Mouse (Mus musculus): ENCODE results near the gene Alpi. TPM values are rescaled to one million over a fixed set of nuclear protein-coding genes. Genes with fewer than 3 reads are reported as not detected.

Gene Alpi
- polyA plus RNA-seq, 1 experiment, result not detected

- Histone ChIP-seq H3K4me3 (replicated peaks) (no peak overlapping the region), H3K36me3 (ENCODE audit: control insufficient read depth) (no peaks in the 10 kb centered on the region), H3K9me3 (ENCODE audit: control insufficient read depth, low read length) (no peaks in the 10 kb centered on the region), H3K4me1 (ENCODE audit: control insufficient read depth) (no peaks in the 10 kb centered on the region), H3K27me3 (ENCODE audit: control insufficient read depth) (no peaks in the 10 kb centered on the region)
- TF ChIP-seq TAL1 (IDR thresholded peaks at IDR 0.05; ENCODE audit: low read length) (no peak), GATA1 (IDR thresholded peaks at IDR 0.05; ENCODE audit: low read length) (no peak)
These were observed 14.4 kb downstream of the Alpi start for GRCm38 (mm10) chr1:87086964-87087363.

DNA sequence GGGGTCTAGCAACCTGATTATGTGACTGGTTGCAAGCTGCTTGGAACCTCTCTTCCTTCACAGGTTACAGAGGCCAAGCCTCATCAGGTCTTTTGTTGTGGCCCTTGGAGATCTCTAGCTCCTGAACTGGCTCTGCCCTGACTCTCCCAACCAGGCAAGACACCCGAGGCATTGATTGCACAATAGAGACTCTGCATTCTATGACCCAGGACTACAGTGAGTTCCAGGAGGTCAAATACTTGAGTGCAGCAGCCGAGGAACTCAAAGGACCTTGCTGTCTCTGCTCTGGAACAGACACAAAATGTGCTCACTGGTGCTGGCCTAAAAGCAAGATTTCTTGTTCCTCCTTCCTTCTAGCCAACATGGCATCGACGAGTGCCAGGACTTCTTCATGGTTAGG is 15.2 kb downstream of the Alpi start:
- H3K9me3 ChIP-seq (ENCODE audit: control insufficient read depth, low read length), result no peaks in the 10 kb centered on the region

GRCm38 (mm10) chr1:87073776-87074175 is 27.6 kb downstream of the Alpi start:
- no peaks in the 10 kb centered on the region for H3K9me3 ChIP-seq (ENCODE audit: control insufficient read depth, low read length)
- no peaks in the 10 kb centered on the region for H3K36me3 ChIP-seq (ENCODE audit: control insufficient read depth)
- TF ChIP-seq GATA1 (IDR thresholded peaks at IDR 0.05; ENCODE audit: low read length) (no peak), TAL1 (IDR thresholded peaks at IDR 0.05; ENCODE audit: low read length) (no peak)
- H3K4me3 ChIP-seq (replicated peaks), result no peak overlapping the region
- no peaks in the 10 kb centered on the region for H3K27me3 ChIP-seq (ENCODE audit: control insufficient read depth)
- H3K4me1 ChIP-seq (ENCODE audit: control insufficient read depth), result no peaks in the 10 kb centered on the region

More for the DNA sequence above, 15.2 kb downstream of the Alpi start:
- no peaks in the 10 kb centered on the region for H3K27me3 ChIP-seq (ENCODE audit: control insufficient read depth)
- TF ChIP-seq GATA1 (IDR thresholded peaks at IDR 0.05; ENCODE audit: low read length) (no peak), TAL1 (IDR thresholded peaks at IDR 0.05; ENCODE audit: low read length) (no peak)
- no peaks in the 10 kb centered on the region for H3K4me1 ChIP-seq (ENCODE audit: control insufficient read depth)
- no peak overlapping the region for H3K4me3 ChIP-seq (replicated peaks)
- no peaks in the 10 kb centered on the region for H3K36me3 ChIP-seq (ENCODE audit: control insufficient read depth)

- Histone ChIP-seq H3K4me1 (ENCODE audit: control insufficient read depth) (no peaks in the 10 kb centered on the region), H3K9me3 (ENCODE audit: control insufficient read depth, low read length) (no peaks in the 10 kb centered on the region), H3K4me3 (replicated peaks) (no peak overlapping the region), H3K27me3 (ENCODE audit: control insufficient read depth) (no peaks in the 10 kb centered on the region), H3K36me3 (ENCODE audit: control insufficient read depth) (no peaks in the 10 kb centered on the region)
- no peak for TF ChIP-seq TAL1 (IDR thresholded peaks at IDR 0.05; ENCODE audit: low read length)
- TF ChIP-seq GATA1 (IDR thresholded peaks at IDR 0.05; ENCODE audit: low read length), result no peak
These were observed 30.7 kb downstream of the Alpi start for GRCm38 (mm10) chr1:87070720-87071119.

DNA sequence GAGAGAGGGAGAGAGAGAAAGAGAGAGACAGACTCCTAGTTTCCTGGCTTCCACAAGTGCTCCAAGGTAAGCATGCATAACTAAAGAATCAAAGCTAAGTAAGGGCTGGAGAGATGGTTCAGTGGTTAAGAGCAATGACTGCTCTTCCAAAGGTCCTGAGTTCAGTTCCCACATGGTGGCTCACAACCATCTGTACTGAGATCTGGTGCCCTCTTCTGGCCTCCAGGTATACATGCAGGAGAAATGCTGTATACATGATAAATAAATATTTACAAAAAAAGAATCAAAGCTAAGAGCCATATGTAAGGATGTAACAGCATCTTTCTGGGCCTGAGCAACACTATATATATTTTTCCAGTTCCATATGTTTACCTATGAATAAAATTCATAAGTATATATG is 40.5 kb downstream of the Alpi start:
- Histone ChIP-seq H3K36me3 (ENCODE audit: control insufficient read depth) (no peaks in the 10 kb centered on the region), H3K27me3 (ENCODE audit: control insufficient read depth) (no peaks in the 10 kb centered on the region), H3K4me3 (replicated peaks) (no peak overlapping the region), H3K9me3 (ENCODE audit: control insufficient read depth, low read length) (peaks cover 5% of the 10 kb centered on the region; the same call in 1 of the 2 replicates), H3K4me1 (ENCODE audit: control insufficient read depth) (no peaks in the 10 kb centered on the region)
- TF ChIP-seq GATA1 (IDR thresholded peaks at IDR 0.05; ENCODE audit: low read length) (no peak), TAL1 (IDR thresholded peaks at IDR 0.05; ENCODE audit: low read length) (no peak)

- H3K4me3 ChIP-seq (replicated peaks), result no peak overlapping the region
- TF ChIP-seq TAL1 (IDR thresholded peaks at IDR 0.05; ENCODE audit: low read length), result no peak
- H3K27me3 ChIP-seq (ENCODE audit: control insufficient read depth), result no peaks in the 10 kb centered on the region
- H3K4me1 ChIP-seq (ENCODE audit: control insufficient read depth), result no peaks in the 10 kb centered on the region
- peaks cover 5% of the 10 kb centered on the region; the same call in 1 of the 2 replicates for H3K9me3 ChIP-seq (ENCODE audit: control insufficient read depth, low read length)
- no peaks in the 10 kb centered on the region for H3K36me3 ChIP-seq (ENCODE audit: control insufficient read depth)
These were observed 42.3 kb downstream of the Alpi start for GRCm38 (mm10) chr1:87059042-87059665.

DNA sequence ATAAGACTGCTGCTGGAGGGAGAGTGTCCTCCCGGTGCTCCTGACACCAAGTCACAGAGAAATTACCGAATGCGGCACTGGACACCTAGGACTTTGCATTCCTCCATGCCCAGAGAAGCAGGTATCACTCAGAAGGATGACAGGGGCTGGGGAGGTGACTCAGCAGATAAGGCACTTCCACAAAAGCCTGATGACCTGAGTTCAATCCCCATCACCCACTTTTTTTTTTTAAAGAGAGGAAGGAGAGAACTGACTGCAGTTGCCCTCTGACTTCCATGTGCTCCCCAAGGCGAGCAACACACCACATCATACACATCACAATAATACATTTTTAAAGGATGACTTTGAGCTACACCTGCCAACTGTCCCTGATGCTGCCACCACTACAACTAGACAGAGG is 44.3 kb downstream of the Alpi start:
- Histone ChIP-seq H3K27me3 (ENCODE audit: control insufficient read depth) (no peaks in the 10 kb centered on the region), H3K4me3 (replicated peaks) (no peak overlapping the region), H3K9me3 (ENCODE audit: control insufficient read depth, low read length) (no peaks in the 10 kb centered on the region), H3K36me3 (ENCODE audit: control insufficient read depth) (no peaks in the 10 kb centered on the region), H3K4me1 (ENCODE audit: control insufficient read depth) (no peaks in the 10 kb centered on the region)
- TF ChIP-seq GATA1 (IDR thresholded peaks at IDR 0.05; ENCODE audit: low read length) (no peak), TAL1 (IDR thresholded peaks at IDR 0.05; ENCODE audit: low read length) (no peak)

DNA sequence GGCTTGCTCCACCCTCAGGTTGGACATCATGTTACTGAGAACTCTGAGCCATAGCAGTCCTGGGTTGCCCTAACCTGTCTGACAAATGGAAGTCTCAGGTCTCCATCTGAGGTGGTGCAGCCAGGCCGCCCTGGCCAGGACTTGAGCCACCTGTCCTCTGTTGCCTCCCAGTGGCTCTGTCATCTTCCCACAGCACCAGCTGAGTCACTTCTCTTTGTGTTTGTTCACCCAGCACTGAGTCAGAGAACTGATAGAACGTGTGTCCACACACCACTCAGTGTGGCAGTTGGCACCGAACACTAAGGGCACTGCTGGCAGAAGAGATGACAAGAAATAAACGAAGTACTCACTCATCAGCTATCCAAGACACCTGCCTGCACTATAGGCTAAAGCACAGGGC is 50.0 kb downstream of the Alpi start:
- Histone ChIP-seq H3K4me3 (replicated peaks) (no peak overlapping the region), H3K4me1 (ENCODE audit: control insufficient read depth) (no peaks in the 10 kb centered on the region), H3K27me3 (ENCODE audit: control insufficient read depth) (no peaks in the 10 kb centered on the region), H3K9me3 (ENCODE audit: control insufficient read depth, low read length) (no peaks in the 10 kb centered on the region), H3K36me3 (ENCODE audit: control insufficient read depth) (peaks cover 12% of the 10 kb centered on the region)
- TF ChIP-seq TAL1 (IDR thresholded peaks at IDR 0.05; ENCODE audit: low read length) (no peak), GATA1 (IDR thresholded peaks at IDR 0.05; ENCODE audit: low read length) (no peak)

DNA sequence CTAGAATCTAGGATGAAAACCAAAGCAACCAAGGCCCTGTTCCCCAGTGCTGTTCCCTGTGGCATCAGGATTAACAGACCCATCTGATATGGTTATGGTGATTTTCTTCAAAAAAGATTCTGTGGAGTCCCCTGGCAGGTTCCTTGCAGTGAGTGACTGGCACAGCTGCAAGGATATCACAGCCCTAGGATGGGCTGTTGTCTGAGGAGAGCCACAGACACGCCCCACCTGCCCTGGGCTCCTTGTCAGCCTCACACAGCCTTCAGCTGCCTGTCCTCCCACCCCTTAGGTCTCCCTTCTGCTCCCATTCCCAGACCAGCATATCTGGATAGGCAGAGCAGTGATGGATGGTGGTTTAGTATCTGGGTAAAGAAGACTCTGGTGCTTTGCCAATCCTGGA is 50.7 kb downstream of the Alpi start:
- Histone ChIP-seq H3K9me3 (ENCODE audit: control insufficient read depth, low read length) (no peaks in the 10 kb centered on the region), H3K4me3 (replicated peaks) (no peak overlapping the region), H3K4me1 (ENCODE audit: control insufficient read depth) (no peaks in the 10 kb centered on the region), H3K27me3 (ENCODE audit: control insufficient read depth) (no peaks in the 10 kb centered on the region), H3K36me3 (ENCODE audit: control insufficient read depth) (peaks cover 12% of the 10 kb centered on the region)
- TF ChIP-seq GATA1 (IDR thresholded peaks at IDR 0.05; ENCODE audit: low read length) (no peak), TAL1 (IDR thresholded peaks at IDR 0.05; ENCODE audit: low read length) (no peak)

GRCm38 (mm10) chr1:87050072-87050471 is 51.3 kb downstream of the Alpi start:
- Histone ChIP-seq H3K36me3 (ENCODE audit: control insufficient read depth) (peaks cover 16% of the 10 kb centered on the region), H3K4me3 (replicated peaks) (no peak overlapping the region), H3K27me3 (ENCODE audit: control insufficient read depth) (no peaks in the 10 kb centered on the region), H3K4me1 (ENCODE audit: control insufficient read depth) (no peaks in the 10 kb centered on the region), H3K9me3 (ENCODE audit: control insufficient read depth, low read length) (no peaks in the 10 kb centered on the region)
- TF ChIP-seq GATA1 (IDR thresholded peaks at IDR 0.05; ENCODE audit: low read length) (no peak), TAL1 (IDR thresholded peaks at IDR 0.05; ENCODE audit: low read length) (no peak)

Other genes starting within 250 kb of the Alpi start
- gene Alppl2, start 11.7 kb downstream of the Alpi start, polyA plus RNA-seq (2012), result not detected in 2 replicates
- gene Akp3, start 23.4 kb upstream of the Alpi start, polyA plus RNA-seq (2012), result not detected in 2 replicates
- not detected in 2 replicates for gene Ecel1, start 54.9 kb upstream of the Alpi start, polyA plus RNA-seq (2012)
- not detected in 2 replicates for gene Prss56, start 81.7 kb upstream of the Alpi start, polyA plus RNA-seq (2012)
- gene Chrnd, start 89.0 kb upstream of the Alpi start, polyA plus RNA-seq (2012), result not detected in 2 replicates
- 0.04 TPM in 1 of 2 replicates, not detected in the other for gene Chrng, start 103.1 kb upstream of the Alpi start, polyA plus RNA-seq (2012)
- 2.5 and 2.6 TPM in 2 replicates for gene Eif4e2, start 112.3 kb upstream of the Alpi start, polyA plus RNA-seq (2012)
- not detected in 2 replicates for gene Efhd1, start 162.8 kb upstream of the Alpi start, polyA plus RNA-seq (2012)
- gene Gigyf2, start 225.4 kb upstream of the Alpi start, polyA plus RNA-seq (2012), result 1.3 and 1.5 TPM in 2 replicates